Mouse (Mus musculus) liver, postnatal 0 days (tissue): Measurements from ENCODE around the gene Bms1.

ENCODE experiments used
- CTCF ChIP-seq: sonication (generic); IDR thresholded peaks from 2 replicates; pipeline ENCODE4 v1.5.1; 2016; ENCODE audit warnings: antibody characterized with exemption, low read depth
- EP300 ChIP-seq: IDR thresholded peaks from 2 replicates; pipeline ENCODE4 v1.6.1; 2016; ENCODE audit warnings: antibody characterized with exemption, low read depth, mild to moderate bottlenecking

GRCm38 (mm10) chr6:118347291-118347690 is 72.0 kb downstream of the Bms1 start:
- TF ChIP-seq CTCF (no peak), EP300 (no peak)
